Mouse (Mus musculus) thymus, adult 2 months (tissue): Measurements from ENCODE around the gene Prdm16. TPM values are rescaled to one million over a fixed set of nuclear protein-coding genes. Genes with fewer than 3 reads are reported as not detected.

Experiments
- DNase-seq: peaks from one replicate; pipeline ENCODE4 v3.0.0; 2021
- H3K27ac ChIP-seq: fragments of 200-500 bp; 2 replicates; pipeline ENCODE4 v1.5.1; 2012; ENCODE audit warnings: low read length, control low read depth; ENCODE audit not compliant: control insufficient read depth, insufficient read depth
- H3K27me3 ChIP-seq: fragments of 200-500 bp; 2 replicates; pipeline ENCODE4 v1.6.1; 2012; ENCODE audit warnings: mild to moderate bottlenecking, low read length, moderate library complexity, mixed read lengths; ENCODE audit not compliant: control insufficient read depth, insufficient read depth
- H3K36me3 ChIP-seq: fragments of 200-500 bp; 2 replicates; pipeline ENCODE4 v1.6.1; 2012; ENCODE audit warnings: mild to moderate bottlenecking, low read length, moderate library complexity; ENCODE audit not compliant: control insufficient read depth, insufficient read depth
- H3K4me1 ChIP-seq: fragments of 200-500 bp; replicated peaks from 2 replicates; pipeline ENCODE4 v1.6.1; 2012; ENCODE audit warnings: low read length; ENCODE audit not compliant: control insufficient read depth, insufficient read depth
- H3K4me3 ChIP-seq: fragments of 200-500 bp; 2 replicates; pipeline ENCODE4 v1.5.1; 2012; ENCODE audit warnings: mild to moderate bottlenecking, low read length, control low read depth, moderate library complexity; ENCODE audit not compliant: control insufficient read depth, insufficient read depth
- CTCF ChIP-seq: fragments of 200-500 bp; IDR thresholded peaks from 2 replicates; pipeline ENCODE4 v1.5.1; 2012; ENCODE audit warnings: mild to moderate bottlenecking, control low read depth, low read length, moderate library complexity, borderline replicate concordance; ENCODE audit not compliant: control insufficient read depth, poor library complexity, insufficient read depth; ENCODE audit errors: extremely low read depth
- POLR2A ChIP-seq: fragments of 200-500 bp; IDR thresholded peaks from 2 replicates; pipeline ENCODE4 v1.6.1; 2012; ENCODE audit warnings: mild to moderate bottlenecking, low read length, control low read depth, moderate library complexity; ENCODE audit not compliant: control insufficient read depth, poor library complexity, insufficient read depth; ENCODE audit errors: extremely low read depth
- WGBS: fragments of 180-500 bp; shearing (Covaris S2); methylation state at CpG from one replicate; pipeline ENCODE4 v1.1.7; 2018; 5-methylcytosine and 5-hydroxymethylcytosine counted together
- polyA plus RNA-seq: library from polyadenylated mRNA; depleted of rRNA; stranded (reverse); fragments of >200 nt; gene quantifications from 2 replicates; pipeline ENCODE4 v1.2.3, GENCODE M21; 2012

The Prdm16 gene
- polyA plus RNA-seq, 1 experiment: 4.5 TPM

DNA sequence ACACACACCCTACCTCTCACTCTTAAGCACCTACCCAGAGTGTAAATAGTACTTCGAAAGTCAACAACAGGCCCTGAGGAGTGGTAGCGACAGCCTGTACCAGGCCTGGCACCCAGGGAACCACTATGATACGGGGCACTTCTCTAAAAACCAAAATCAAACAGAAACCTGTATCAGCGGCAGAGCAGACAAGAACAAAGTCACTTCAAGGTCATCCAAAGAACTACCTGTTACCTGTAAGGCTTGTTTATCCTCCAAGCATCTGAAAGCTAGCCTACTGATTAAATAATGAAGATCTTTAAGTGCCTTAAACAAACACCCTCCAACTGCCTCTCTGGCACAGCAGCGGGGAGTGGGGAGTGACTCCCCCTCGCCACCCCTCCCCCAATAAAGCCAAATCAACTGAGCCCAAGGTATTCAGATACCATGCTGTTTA is 110.3 kb downstream of the Prdm16 start:
- Histone ChIP-seq H3K4me1 (no peaks in the 10 kb centered on the region), H3K27ac (no peak overlapping the region), H3K36me3 (no peaks in the 10 kb centered on the region), H3K27me3 (no peaks in the 10 kb centered on the region; the same call in 1 of the 2 replicates), H3K4me3 (no peak overlapping the region)
- TF ChIP-seq CTCF (no peak), POLR2A (no peak)
- WGBS: 88% methylated on average over 6 of the region's 6 CpGs
- no peak for DNase-seq

DNA sequence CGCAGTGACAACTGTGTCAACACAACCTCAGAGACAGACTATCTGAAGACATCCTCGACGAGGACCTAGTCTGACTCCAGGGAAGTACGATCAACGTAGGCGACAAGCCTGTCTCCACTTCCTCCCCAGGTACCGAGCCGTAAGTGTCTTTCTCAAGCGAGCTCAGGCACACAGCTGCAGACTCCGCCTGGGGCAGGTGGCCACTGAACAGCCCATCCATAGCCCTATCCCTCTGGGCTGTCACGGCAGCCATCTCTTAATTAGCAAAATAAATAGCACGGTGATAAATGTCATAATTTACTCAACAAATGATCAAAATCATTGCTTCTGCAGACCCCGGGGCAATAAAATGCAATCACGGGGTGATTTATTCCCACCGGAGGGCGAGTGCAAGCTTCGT is 112.8 kb downstream of the Prdm16 start:
- no peaks in the 10 kb centered on the region for H3K4me1 ChIP-seq
- H3K36me3 ChIP-seq: no peaks in the 10 kb centered on the region
- no peak overlapping the region for H3K4me3 ChIP-seq
- TF ChIP-seq POLR2A: no peak
- TF ChIP-seq CTCF: no peak
- H3K27me3 ChIP-seq: no peaks in the 10 kb centered on the region; the same call in 1 of the 2 replicates
- no peak for DNase-seq
- WGBS: 84% methylated on average over 17 of the region's 17 CpGs
- H3K27ac ChIP-seq: no peak overlapping the region

DNA sequence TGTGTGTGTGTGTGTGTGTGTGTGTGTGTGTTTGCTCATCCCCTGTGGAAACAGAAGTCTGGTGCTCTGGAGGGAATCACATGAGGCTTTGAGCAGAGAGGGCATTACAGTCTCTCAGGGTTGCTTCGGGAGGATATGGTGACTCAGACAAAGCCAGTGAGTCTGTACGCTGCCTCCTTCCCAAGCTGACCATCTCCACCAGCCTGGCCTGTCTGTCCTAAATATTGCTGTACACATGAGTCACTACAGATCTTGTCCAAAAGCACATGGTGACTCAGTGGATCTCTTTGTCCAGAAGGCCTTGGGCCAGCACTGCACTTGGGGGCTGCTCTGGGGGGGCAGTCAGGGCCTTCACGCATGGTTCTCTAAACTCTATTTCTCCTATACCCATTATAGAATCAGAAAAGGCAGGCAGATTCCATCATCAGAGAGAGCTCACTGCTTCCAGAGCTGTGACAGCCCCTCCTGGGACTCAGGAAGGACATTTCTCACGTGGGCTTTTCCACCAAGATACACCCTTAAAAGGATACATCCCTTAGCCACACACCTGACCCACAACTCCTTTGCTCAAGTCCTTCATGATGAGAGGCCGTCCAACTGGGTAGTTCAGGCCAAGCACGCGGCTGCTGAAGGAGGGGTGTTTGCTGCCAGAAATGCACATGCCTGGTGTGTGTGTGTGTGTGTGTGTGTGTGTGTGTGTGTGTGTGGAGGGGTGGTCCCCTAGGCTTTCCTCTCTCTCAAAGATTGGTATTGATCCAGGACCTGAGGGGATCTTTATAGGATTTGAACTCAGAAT is 114.6 kb downstream of the Prdm16 start:
- Histone ChIP-seq H3K4me1 (no peaks in the 10 kb centered on the region), H3K27me3 (no peaks in the 10 kb centered on the region; the same call in 1 of the 2 replicates), H3K36me3 (no peaks in the 10 kb centered on the region), H3K4me3 (no peak overlapping the region), H3K27ac (no peak overlapping the region)
- TF ChIP-seq POLR2A (no peak), CTCF (no peak)
- 97% methylated on average over 7 of the region's 7 CpGs for WGBS
- DNase-seq: no peak

DNA sequence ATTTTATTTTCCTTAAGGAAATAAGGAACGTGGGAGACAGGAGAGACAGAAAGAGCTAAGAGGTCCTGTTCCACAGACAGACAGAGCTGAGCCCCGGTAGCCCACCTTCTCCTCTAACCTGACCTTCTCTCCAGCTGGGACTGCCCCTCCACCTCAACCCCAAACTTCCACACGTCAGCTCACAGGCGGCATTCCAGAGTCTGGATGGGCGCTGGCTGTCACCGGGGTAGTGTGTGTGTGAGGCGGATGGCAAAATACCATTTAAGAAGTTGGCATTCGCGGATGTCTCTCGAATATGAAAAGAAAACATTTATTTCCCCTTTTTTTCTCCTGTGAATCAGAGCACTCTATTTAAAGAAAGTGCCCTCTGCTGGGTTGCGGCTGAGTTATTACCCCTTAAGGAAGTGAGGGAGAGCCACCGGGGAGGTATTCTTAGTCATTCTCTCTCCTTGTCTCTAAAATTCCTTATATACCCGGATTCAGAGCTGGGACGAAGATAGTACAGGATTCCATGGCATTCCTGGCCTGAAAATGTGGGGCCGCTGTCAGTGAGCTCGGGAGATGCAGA is 117.1 kb downstream of the Prdm16 start:
- Histone ChIP-seq H3K4me3 (no peak overlapping the region), H3K27me3 (no peaks in the 10 kb centered on the region), H3K27ac (no peak overlapping the region), H3K36me3 (no peaks in the 10 kb centered on the region), H3K4me1 (no peaks in the 10 kb centered on the region)
- 11% methylated on average over 16 of the region's 16 CpGs for WGBS
- DNase-seq: no peak
- TF ChIP-seq POLR2A (no peak), CTCF (no peak)

DNA sequence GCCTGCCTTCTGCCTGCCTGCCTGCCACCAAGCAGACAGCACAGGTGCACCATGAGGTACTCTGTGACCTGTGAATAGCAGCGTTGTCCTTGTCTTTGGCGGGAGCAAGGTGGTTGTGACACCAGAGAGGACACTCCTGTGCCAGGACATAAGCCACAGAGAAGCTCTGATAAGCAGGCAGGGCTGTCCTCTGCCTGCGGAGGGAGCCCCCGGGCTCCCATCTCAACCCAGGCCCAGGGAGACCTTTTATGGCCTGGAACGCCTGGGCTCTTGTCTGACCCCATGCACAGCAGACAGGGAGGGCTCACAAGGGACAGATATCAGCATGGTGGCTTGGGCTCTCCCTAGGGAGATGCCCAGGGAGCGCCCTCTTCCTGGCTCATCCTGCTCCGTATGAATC is 118.7 kb downstream of the Prdm16 start:
- 89% methylated on average over 7 of the region's 7 CpGs for WGBS
- Histone ChIP-seq H3K27ac (no peak overlapping the region), H3K27me3 (no peaks in the 10 kb centered on the region), H3K4me1 (no peaks in the 10 kb centered on the region), H3K4me3 (no peak overlapping the region), H3K36me3 (no peaks in the 10 kb centered on the region)
- no peak for DNase-seq
- TF ChIP-seq CTCF (no peak), POLR2A (no peak)

DNA sequence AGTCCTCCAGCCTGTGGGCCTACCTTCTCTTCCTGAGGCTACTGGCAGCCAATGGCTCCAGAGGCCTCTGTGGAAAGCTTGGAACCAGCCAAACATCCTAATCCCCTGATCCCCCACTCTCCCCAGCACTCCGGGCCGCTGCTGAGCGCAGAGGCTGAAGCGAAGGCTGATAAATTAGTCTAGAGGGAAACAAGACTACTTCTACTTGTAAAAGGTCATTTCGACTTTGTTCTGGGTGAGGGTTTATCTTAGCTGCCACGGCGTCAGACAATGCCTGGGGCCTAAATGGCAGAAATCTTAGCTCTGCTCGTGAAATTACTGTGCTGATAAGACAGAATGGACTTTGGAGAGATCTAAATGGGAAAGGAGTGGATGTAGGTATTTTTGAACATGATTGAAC is 120.2 kb downstream of the Prdm16 start:
- no peak for DNase-seq
- WGBS: 94% methylated on average over 8 of the region's 8 CpGs
- no peaks in the 10 kb centered on the region for H3K27me3 ChIP-seq
- no peaks in the 10 kb centered on the region for H3K4me1 ChIP-seq
- TF ChIP-seq CTCF (no peak), POLR2A (no peak)
- H3K4me3 ChIP-seq: no peak overlapping the region
- H3K36me3 ChIP-seq: no peaks in the 10 kb centered on the region
- no peak overlapping the region for H3K27ac ChIP-seq
